Mouse (Mus musculus): ENCODE measurements around the gene Ap1ar. TPM values are rescaled to one million over a fixed set of nuclear protein-coding genes. Genes with fewer than 3 reads are reported as not detected.

Gene Ap1ar
- polyA plus RNA-seq, 1 experiment = 37.1 TPM

GRCm38 (mm10) chr3:127837972-127838644 lies 785 bp upstream of the Ap1ar start:
- DNase-seq = no peak
- TF ChIP-seq POLR2A (IDR thresholded peaks at IDR 0.05; ENCODE audit: low read depth, low read length) (no peak), CTCF (conservative IDR thresholded peaks at IDR 0.05; ENCODE audit: insufficient read depth, insufficient read length, low read depth, low read length) (no peak)
- WGBS = 23% methylated on average over 8 of the region's 8 CpGs
- Histone ChIP-seq H3K4me3 (ENCODE audit: insufficient read depth, low read depth, low read length) (peak overlapping the region; percentile 63), H3K4me1 (ENCODE audit: control insufficient read depth, insufficient read depth, low read length) (peaks cover 14% of the 10 kb centered on the region; the same call in 1 of the 2 replicates), H3K27me3 (replicated peaks; ENCODE audit: control insufficient read depth, insufficient read depth, low read length) (no peaks in the 10 kb centered on the region), H3K27ac (ENCODE audit: insufficient read depth, low read depth, low read length) (peak overlapping the region; percentile 85), H3K36me3 (ENCODE audit: control insufficient read depth, insufficient read depth, low read length) (no peaks in the 10 kb centered on the region)

GRCm38 (mm10) chr3:127836798-127837153 lies 547 bp downstream of the Ap1ar start:
- under 1% methylated on average over 17 of the region's 17 CpGs for WGBS
- Histone ChIP-seq H3K4me3 (ENCODE audit: insufficient read depth, low read depth, low read length) (peak overlapping the region; percentile 93), H3K4me1 (ENCODE audit: control insufficient read depth, insufficient read depth, low read length) (peaks cover 14% of the 10 kb centered on the region; the same call in 1 of the 2 replicates), H3K36me3 (ENCODE audit: control insufficient read depth, insufficient read depth, low read length) (no peaks in the 10 kb centered on the region), H3K27ac (ENCODE audit: insufficient read depth, low read depth, low read length) (peak overlapping the region; percentile 14; the same call in 1 of the 2 replicates), H3K27me3 (replicated peaks; ENCODE audit: control insufficient read depth, insufficient read depth, low read length) (no peaks in the 10 kb centered on the region)
- TF ChIP-seq CTCF (conservative IDR thresholded peaks at IDR 0.05; ENCODE audit: insufficient read depth, insufficient read length, low read depth, low read length) (no peak), POLR2A (IDR thresholded peaks at IDR 0.05; ENCODE audit: low read depth, low read length) (no peak)
- DNase-seq = peak; percentile 38

GRCm38 (mm10) chr3:127835594-127835993 lies 1.7 kb downstream of the Ap1ar start:
- WGBS = 55% methylated on average over 6 of the region's 6 CpGs
- peak; percentile 44 for DNase-seq
- Histone ChIP-seq H3K27me3 (replicated peaks; ENCODE audit: control insufficient read depth, insufficient read depth, low read length) (no peaks in the 10 kb centered on the region), H3K4me3 (ENCODE audit: insufficient read depth, low read depth, low read length) (no peak overlapping the region), H3K27ac (ENCODE audit: insufficient read depth, low read depth, low read length) (no peak overlapping the region), H3K36me3 (ENCODE audit: control insufficient read depth, insufficient read depth, low read length) (no peaks in the 10 kb centered on the region), H3K4me1 (ENCODE audit: control insufficient read depth, insufficient read depth, low read length) (peaks cover 14% of the 10 kb centered on the region; the same call in 1 of the 2 replicates)
- TF ChIP-seq POLR2A (IDR thresholded peaks at IDR 0.05; ENCODE audit: low read depth, low read length) (no peak), CTCF (conservative IDR thresholded peaks at IDR 0.05; ENCODE audit: insufficient read depth, insufficient read length, low read depth, low read length) (no peak)

- H3K4me3 ChIP-seq (ENCODE audit: insufficient read depth, low read depth, low read length) = no peak overlapping the region
- H3K36me3 ChIP-seq (ENCODE audit: control insufficient read depth, insufficient read depth, low read length) = no peaks in the 10 kb centered on the region
- H3K27ac ChIP-seq (ENCODE audit: insufficient read depth, low read depth, low read length) = no peak overlapping the region
- H3K27me3 ChIP-seq (replicated peaks; ENCODE audit: control insufficient read depth, insufficient read depth, low read length) = no peaks in the 10 kb centered on the region
- TF ChIP-seq POLR2A (IDR thresholded peaks at IDR 0.05; ENCODE audit: low read depth, low read length) = no peak
- no peak for TF ChIP-seq CTCF (conservative IDR thresholded peaks at IDR 0.05; ENCODE audit: insufficient read depth, insufficient read length, low read depth, low read length)
- peak; percentile 37 for DNase-seq
- WGBS = 60% methylated on average over 4 of the region's 4 CpGs
- H3K4me1 ChIP-seq (ENCODE audit: control insufficient read depth, insufficient read depth, low read length) = peaks cover 11% of the 10 kb centered on the region; the same call in 1 of the 2 replicates
These were observed 3.3 kb downstream of the Ap1ar start for GRCm38 (mm10) chr3:127834040-127834439.

- Histone ChIP-seq H3K36me3 (ENCODE audit: control insufficient read depth, insufficient read depth, low read length) (no peaks in the 10 kb centered on the region), H3K4me3 (ENCODE audit: insufficient read depth, low read depth, low read length) (no peak overlapping the region), H3K27me3 (replicated peaks; ENCODE audit: control insufficient read depth, insufficient read depth, low read length) (no peaks in the 10 kb centered on the region), H3K27ac (ENCODE audit: insufficient read depth, low read depth, low read length) (no peak overlapping the region), H3K4me1 (ENCODE audit: control insufficient read depth, insufficient read depth, low read length) (peaks cover 10% of the 10 kb centered on the region; the same call in 1 of the 2 replicates)
- TF ChIP-seq CTCF (conservative IDR thresholded peaks at IDR 0.05; ENCODE audit: insufficient read depth, insufficient read length, low read depth, low read length) = no peak
- WGBS = 67% methylated on average over 6 of the region's 6 CpGs
- no peak for DNase-seq
These were observed 6.2 kb downstream of the Ap1ar start for GRCm38 (mm10) chr3:127831079-127831478.

GRCm38 (mm10) chr3:127830183-127830582 lies 7.1 kb downstream of the Ap1ar start:
- H3K4me3 ChIP-seq (ENCODE audit: insufficient read depth, low read depth, low read length) = no peak overlapping the region
- H3K36me3 ChIP-seq (ENCODE audit: control insufficient read depth, insufficient read depth, low read length) = no peaks in the 10 kb centered on the region
- no peak for TF ChIP-seq CTCF (conservative IDR thresholded peaks at IDR 0.05; ENCODE audit: insufficient read depth, insufficient read length, low read depth, low read length)
- no peak for TF ChIP-seq POLR2A (IDR thresholded peaks at IDR 0.05; ENCODE audit: low read depth, low read length)
- no peaks in the 10 kb centered on the region for H3K27me3 ChIP-seq (replicated peaks; ENCODE audit: control insufficient read depth, insufficient read depth, low read length)
- no peak for DNase-seq
- peaks cover 6% of the 10 kb centered on the region; the same call in 1 of the 2 replicates for H3K4me1 ChIP-seq (ENCODE audit: control insufficient read depth, insufficient read depth, low read length)
- H3K27ac ChIP-seq (ENCODE audit: insufficient read depth, low read depth, low read length) = no peak overlapping the region
- 82% methylated on average over 10 of the region's 10 CpGs for WGBS

- WGBS = 31% methylated on average over 7 of the region's 7 CpGs
- DNase-seq = peak; percentile 71
- no peak overlapping the region; the same call in 1 of the 2 replicates for H3K27ac ChIP-seq (ENCODE audit: insufficient read depth, low read depth, low read length)
These were observed 10.2 kb downstream of the Ap1ar start for GRCm38 (mm10) chr3:127827123-127827522.

More at GRCm38 (mm10) chr3:127827123-127827522, 10.2 kb downstream of the Ap1ar start:
- no peak overlapping the region for H3K4me3 ChIP-seq (ENCODE audit: insufficient read depth, low read depth, low read length)
- no peaks in the 10 kb centered on the region for H3K27me3 ChIP-seq (replicated peaks; ENCODE audit: control insufficient read depth, insufficient read depth, low read length)
- TF ChIP-seq CTCF (conservative IDR thresholded peaks at IDR 0.05; ENCODE audit: insufficient read depth, insufficient read length, low read depth, low read length) (no peak), POLR2A (IDR thresholded peaks at IDR 0.05; ENCODE audit: low read depth, low read length) (no peak)
- peaks cover 3% of the 10 kb centered on the region; the same call in 1 of the 2 replicates for H3K4me1 ChIP-seq (ENCODE audit: control insufficient read depth, insufficient read depth, low read length)
- H3K36me3 ChIP-seq (ENCODE audit: control insufficient read depth, insufficient read depth, low read length) = no peaks in the 10 kb centered on the region
